Mouse (Mus musculus) heart, embryonic 16.5 days (tissue): ENCODE measurements around the gene Bmper. TPM values are rescaled to one million over a fixed set of nuclear protein-coding genes. Genes with fewer than 3 reads are reported as not detected.

ENCODE experiments used
- ATAC-seq: fragments of 200-750 bp; cut with Nextera tagmentation; replicated peaks from 2 replicates; pipeline ENCODE4 v1.8.0; 2017; ENCODE audit warnings: moderate number of reproducible peaks; ENCODE audit not compliant: insufficient read depth, low FRiP score; ENCODE audit errors: extremely low read depth
- H3K27ac ChIP-seq: fragments of 300-500 bp; sonication (generic); 2 replicates; pipeline ENCODE4 v1.5.1; 2014; ENCODE audit warnings: mild to moderate bottlenecking, low read length, control low read depth, moderate library complexity
- H3K27me3 ChIP-seq: fragments of 300-500 bp; sonication (generic); 2 replicates; pipeline ENCODE4 v1.6.1; 2014; ENCODE audit warnings: low read length, mixed read lengths; ENCODE audit not compliant: control insufficient read depth, insufficient read depth
- H3K36me3 ChIP-seq: fragments of 300-500 bp; sonication (generic); 2 replicates; pipeline ENCODE4 v1.6.1; 2014; ENCODE audit not compliant: control insufficient read depth, insufficient read depth
- H3K4me1 ChIP-seq: fragments of 300-500 bp; sonication (generic); 2 replicates; pipeline ENCODE4 v1.6.1; 2014; ENCODE audit warnings: low read length, mixed read lengths; ENCODE audit not compliant: control insufficient read depth, insufficient read depth
- H3K4me2 ChIP-seq: fragments of 300-500 bp; sonication (generic); 2 replicates; pipeline ENCODE4 v1.6.1; 2014; ENCODE audit warnings: low read depth, mild to moderate bottlenecking, control low read depth, low read length
- H3K4me3 ChIP-seq: fragments of 300-500 bp; sonication (generic); 2 replicates; pipeline ENCODE4 v1.5.1; 2014; ENCODE audit warnings: mild to moderate bottlenecking, control low read depth, low read length
- H3K9ac ChIP-seq: fragments of 300-500 bp; sonication (generic); 2 replicates; pipeline ENCODE4 v1.6.1; 2014; ENCODE audit warnings: low read length, control low read depth
- H3K9me3 ChIP-seq: fragments of 300-500 bp; sonication (generic); replicated peaks from 2 replicates; pipeline ENCODE4 v1.6.1; 2016; ENCODE audit warnings: low read length; ENCODE audit not compliant: control insufficient read depth
- WGBS: fragments of 180-500 bp; shearing (Covaris S2); extraction: QIAGEN DNeasy Blood & Tissue Kit; methylation state at CpG from one replicate; pipeline ENCODE4 v1.1.7; 2014; 5-methylcytosine and 5-hydroxymethylcytosine counted together
- polyA plus RNA-seq: library from polyadenylated mRNA; unstranded; fragments of >200 nt; fragmentation: Nextera tagmentation; extraction: Ambion mirVana; gene quantifications from 2 replicates; pipeline ENCODE4 v1.2.1, GENCODE M21; 2015

Gene Bmper
- polyA plus RNA-seq, 1 experiment from 2014 or later = 6.0 TPM

DNA sequence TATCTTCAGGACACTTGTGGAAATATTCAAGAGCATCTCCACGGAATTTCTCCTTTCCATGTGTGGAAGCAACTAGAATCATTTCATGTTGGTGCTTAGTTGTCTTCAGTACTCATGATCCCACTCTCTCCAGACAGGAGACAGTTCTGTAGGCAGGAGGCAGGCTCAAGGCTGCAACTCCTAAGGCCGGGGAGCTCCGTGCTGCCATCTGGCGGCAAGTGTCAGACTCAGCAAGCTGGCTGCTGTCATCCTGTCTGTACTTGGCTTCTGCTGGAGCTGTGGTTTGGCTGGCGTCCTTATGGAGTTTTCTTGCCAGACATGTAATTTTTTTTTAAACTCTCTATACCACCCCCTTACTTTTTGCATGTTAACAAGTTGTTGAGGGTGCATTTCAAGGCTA is 27.1 kb downstream of the Bmper start:
- Histone ChIP-seq H3K4me1 (peaks cover 8% of the 10 kb centered on the region), H3K4me2 (no peak overlapping the region), H3K27me3 (no peaks in the 10 kb centered on the region), H3K36me3 (no peaks in the 10 kb centered on the region), H3K27ac (no peak overlapping the region), H3K9ac (no peak overlapping the region), H3K4me3 (no peak overlapping the region), H3K9me3 (no peaks in the 10 kb centered on the region)
- ATAC-seq = peak; percentile 30
- WGBS = 10% methylated on average over 5 of the region's 5 CpGs

DNA sequence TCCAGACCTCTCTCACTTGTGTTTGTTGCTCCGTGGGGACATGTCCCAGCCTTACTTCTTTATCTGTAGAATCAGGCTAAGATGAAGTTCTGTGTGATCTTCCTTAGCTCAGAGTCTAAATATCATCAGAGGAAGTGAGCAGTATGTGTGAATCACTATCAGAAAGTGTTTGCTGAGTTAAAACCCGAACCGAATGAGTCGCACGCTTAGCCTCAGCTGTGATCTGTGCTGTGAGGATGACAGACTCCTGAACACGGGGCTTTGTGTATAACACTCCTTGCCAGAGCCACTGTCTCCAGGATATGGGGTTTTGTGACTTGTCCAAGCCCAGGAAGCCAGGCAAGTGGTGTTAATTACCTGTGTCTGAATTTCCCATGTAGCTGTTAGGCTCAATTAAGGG is 28.1 kb downstream of the Bmper start:
- WGBS = 75% methylated on average over 6 of the region's 6 CpGs
- no peak for ATAC-seq
- Histone ChIP-seq H3K9ac (no peak overlapping the region), H3K9me3 (no peaks in the 10 kb centered on the region), H3K4me2 (no peak overlapping the region), H3K27me3 (no peaks in the 10 kb centered on the region), H3K27ac (no peak overlapping the region), H3K4me1 (peaks cover 8% of the 10 kb centered on the region), H3K36me3 (no peaks in the 10 kb centered on the region), H3K4me3 (no peak overlapping the region)

DNA sequence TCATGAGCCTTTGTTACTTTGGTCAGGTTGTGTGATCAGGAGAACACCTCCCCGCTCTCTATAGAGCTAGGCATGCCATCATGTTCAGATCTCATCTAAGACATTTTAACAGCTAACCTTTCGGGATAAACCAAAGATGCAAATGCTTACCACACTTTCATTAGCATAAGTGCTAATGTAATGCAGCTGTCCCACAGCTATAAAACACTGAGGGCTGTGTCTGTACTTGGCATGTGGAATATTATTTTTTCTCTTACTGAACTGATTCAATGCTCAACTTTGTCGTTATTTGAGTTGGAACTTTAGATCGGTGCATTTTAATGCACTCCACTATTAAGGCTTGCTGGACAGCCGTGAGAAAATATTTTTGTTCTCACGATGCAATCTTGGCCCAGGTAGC is 30.7 kb downstream of the Bmper start:
- Histone ChIP-seq H3K4me1 (peaks cover 8% of the 10 kb centered on the region), H3K27me3 (no peaks in the 10 kb centered on the region), H3K9ac (no peak overlapping the region), H3K9me3 (no peaks in the 10 kb centered on the region), H3K4me2 (no peak overlapping the region), H3K4me3 (no peak overlapping the region), H3K27ac (no peak overlapping the region), H3K36me3 (no peaks in the 10 kb centered on the region)
- WGBS = 74% methylated on average over 6 of the region's 6 CpGs
- no peak for ATAC-seq

DNA sequence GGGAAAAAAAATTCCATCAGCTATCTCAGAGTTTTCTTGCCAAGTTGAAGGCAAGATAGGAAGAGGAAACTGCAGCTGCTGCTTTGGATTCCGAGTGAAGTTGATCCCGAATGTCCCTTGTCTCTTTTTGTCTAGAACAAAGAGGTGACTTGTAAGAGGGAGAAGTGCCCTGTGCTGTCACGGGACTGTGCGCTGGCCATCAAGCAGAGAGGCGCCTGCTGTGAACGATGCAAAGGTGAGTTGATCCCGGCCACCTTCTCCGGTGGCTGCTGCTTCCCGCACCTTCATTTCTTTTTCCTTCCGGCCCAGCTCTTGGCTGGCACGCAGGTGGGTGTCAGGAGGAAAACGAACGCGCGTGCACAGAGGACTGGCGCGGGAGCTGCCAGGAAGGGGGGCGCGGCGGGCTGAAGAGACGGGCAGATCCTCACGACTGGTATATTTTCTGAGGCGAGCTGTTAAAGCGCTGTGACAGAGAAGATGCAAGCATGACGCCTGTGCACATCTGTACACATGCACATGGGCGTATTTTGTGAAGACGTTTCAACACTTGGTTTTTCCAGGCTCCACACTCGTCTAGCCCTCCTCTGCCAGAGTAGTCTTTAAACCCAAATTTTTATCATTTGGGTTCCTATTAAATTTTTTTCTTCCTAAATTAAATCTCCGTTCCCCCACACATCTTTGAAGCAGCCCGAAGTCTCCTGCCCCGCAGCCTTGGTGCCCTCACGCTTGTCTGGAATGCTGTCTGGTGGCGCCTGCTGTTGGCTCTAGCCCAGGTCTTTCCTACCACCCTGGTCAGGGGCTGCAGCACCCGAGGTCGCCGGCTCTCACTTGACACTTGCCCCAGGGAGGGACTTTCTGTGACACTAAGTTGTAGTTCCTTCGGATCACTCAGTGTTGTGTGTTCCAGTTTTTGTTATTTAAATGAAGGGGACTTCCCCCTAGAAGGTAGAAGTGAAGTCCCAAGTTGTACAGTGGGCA is 31.6 kb downstream of the Bmper start:
- H3K36me3 ChIP-seq = no peaks in the 10 kb centered on the region
- ATAC-seq = no peak
- peak overlapping the region; percentile 31; the same call in 1 of the 2 replicates for H3K9ac ChIP-seq
- peak overlapping the region; percentile 65 for H3K4me2 ChIP-seq
- H3K9me3 ChIP-seq = no peaks in the 10 kb centered on the region; the same call in 1 of the 2 replicates
- no peaks in the 10 kb centered on the region for H3K27me3 ChIP-seq
- H3K27ac ChIP-seq = no peak overlapping the region
- WGBS = 44% methylated on average over 37 of the region's 37 CpGs
- H3K4me3 ChIP-seq = peak overlapping the region; percentile 39
- peaks cover 8% of the 10 kb centered on the region for H3K4me1 ChIP-seq

DNA sequence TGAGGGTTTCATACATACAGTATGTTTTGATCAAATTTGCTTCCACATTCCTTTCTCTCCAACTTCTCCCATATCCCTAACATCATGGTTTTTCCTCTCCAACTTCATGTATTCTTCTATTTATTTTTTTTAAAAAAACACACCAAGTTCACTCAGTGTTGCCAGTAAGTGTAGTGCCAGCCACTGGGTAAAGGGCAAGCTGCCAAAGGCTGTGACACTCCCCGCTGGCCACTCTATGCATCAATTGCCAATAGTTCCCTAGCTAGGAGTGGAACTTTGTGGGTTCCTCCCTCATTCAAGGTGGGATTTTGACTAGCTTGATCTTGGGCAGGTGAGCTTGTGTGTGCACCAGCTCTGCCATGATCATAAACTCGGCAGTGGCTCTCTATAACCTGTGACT is 33.0 kb downstream of the Bmper start:
- H3K27me3 ChIP-seq = no peaks in the 10 kb centered on the region
- no peak overlapping the region for H3K4me2 ChIP-seq
- H3K4me3 ChIP-seq = no peak overlapping the region
- no peak for ATAC-seq
- H3K9me3 ChIP-seq = no peaks in the 10 kb centered on the region; the same call in 1 of the 2 replicates
- H3K36me3 ChIP-seq = no peaks in the 10 kb centered on the region
- 85% methylated on average over 2 of the region's 2 CpGs for WGBS
- H3K4me1 ChIP-seq = peaks cover 8% of the 10 kb centered on the region
- no peak overlapping the region for H3K27ac ChIP-seq
- no peak overlapping the region for H3K9ac ChIP-seq

DNA sequence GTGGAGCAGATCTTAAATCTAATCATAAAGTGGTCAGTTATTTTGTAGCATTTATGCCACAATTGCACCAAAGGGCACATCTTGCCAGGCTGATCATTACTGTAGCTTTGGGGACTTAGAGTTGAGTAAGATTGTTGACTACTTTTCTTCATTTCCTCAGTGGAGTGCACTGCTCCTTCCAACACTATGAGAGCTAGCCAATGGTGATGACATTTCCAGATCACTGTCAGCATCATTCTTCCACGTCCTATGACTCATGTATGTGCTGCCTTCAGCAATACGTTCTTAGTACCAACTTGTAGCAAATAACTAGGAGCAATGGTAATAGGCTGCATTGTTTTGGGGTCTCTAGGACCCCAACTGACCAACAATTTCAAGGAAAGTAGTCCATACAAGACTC is 33.7 kb downstream of the Bmper start:
- Histone ChIP-seq H3K36me3 (no peaks in the 10 kb centered on the region), H3K27me3 (no peaks in the 10 kb centered on the region), H3K4me3 (no peak overlapping the region), H3K4me1 (peaks cover 8% of the 10 kb centered on the region), H3K27ac (no peak overlapping the region), H3K9me3 (no peaks in the 10 kb centered on the region; the same call in 1 of the 2 replicates), H3K9ac (no peak overlapping the region), H3K4me2 (no peak overlapping the region)
- WGBS = 70% methylated on average over 2 of the region's 2 CpGs
- ATAC-seq = no peak

DNA sequence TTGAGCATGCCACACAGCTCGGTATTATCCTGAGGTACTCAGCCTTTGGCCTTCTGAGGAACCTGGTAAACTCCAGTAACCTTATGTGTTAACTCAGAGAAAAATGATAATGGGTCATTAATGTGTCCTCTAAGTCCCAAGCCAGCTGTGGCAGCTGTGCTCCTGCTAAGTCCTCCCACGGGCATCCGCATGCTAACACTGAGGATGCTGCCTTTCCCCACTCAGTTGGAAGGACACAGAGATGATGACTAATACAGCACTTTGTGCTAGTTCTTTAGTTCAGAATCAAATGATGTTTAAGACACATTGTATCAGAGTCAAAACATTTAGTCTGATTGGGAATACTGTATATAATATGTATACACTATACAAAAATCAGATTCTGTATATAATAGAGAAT is 39.0 kb downstream of the Bmper start:
- no peaks in the 10 kb centered on the region for H3K36me3 ChIP-seq
- H3K4me2 ChIP-seq = no peak overlapping the region
- H3K27me3 ChIP-seq = no peaks in the 10 kb centered on the region
- H3K27ac ChIP-seq = no peak overlapping the region
- 81% methylated on average over 3 of the region's 3 CpGs for WGBS
- no peak overlapping the region for H3K4me3 ChIP-seq
- no peak overlapping the region for H3K9ac ChIP-seq
- H3K9me3 ChIP-seq = no peaks in the 10 kb centered on the region; the same call in 1 of the 2 replicates
- no peak for ATAC-seq
- no peaks in the 10 kb centered on the region for H3K4me1 ChIP-seq

DNA sequence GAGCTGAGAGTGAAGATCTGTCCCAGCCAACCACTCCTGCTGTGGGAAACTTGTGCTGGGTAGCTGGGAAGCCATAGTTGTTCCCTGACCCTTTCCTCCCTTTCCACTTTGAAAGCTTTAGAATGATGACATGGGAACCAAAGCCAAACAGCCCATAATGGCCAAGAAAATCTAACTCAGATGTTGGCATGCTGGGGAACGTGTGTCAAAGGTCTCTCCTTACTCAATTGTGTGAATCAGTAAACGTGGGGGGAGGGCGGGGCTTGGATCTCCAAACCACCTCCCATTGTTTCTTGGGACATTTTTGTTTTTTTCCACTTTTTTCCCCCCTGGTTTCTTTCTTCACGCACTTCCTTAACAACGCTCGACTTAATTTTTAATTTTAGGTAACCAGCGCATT is 40.0 kb downstream of the Bmper start:
- Histone ChIP-seq H3K36me3 (no peaks in the 10 kb centered on the region), H3K27ac (no peak overlapping the region), H3K4me3 (no peak overlapping the region), H3K4me2 (no peak overlapping the region), H3K27me3 (no peaks in the 10 kb centered on the region), H3K9me3 (no peaks in the 10 kb centered on the region; the same call in 1 of the 2 replicates), H3K9ac (no peak overlapping the region), H3K4me1 (no peaks in the 10 kb centered on the region)
- ATAC-seq = no peak
- 87% methylated on average over 7 of the region's 7 CpGs for WGBS

DNA sequence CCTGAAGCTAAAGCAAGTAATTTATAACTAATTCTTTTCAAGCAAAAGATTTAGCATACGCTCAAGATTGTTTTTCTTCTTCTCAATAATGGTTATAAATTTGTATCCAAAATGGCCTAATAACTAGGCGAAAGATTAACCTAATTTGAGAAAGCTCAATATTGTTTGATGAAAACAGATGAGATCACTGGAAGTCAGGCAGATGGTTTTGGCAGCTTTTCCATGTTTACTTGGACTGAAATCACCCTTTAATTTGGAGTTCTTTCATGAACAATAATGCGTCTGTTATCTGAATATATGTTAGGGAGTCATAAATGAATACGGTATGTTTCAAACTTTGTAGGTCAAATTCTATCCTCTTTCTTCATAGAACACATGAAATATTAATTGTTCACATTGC is 41.6 kb downstream of the Bmper start:
- Histone ChIP-seq H3K9ac (no peak overlapping the region), H3K4me2 (no peak overlapping the region), H3K4me3 (no peak overlapping the region), H3K36me3 (no peaks in the 10 kb centered on the region), H3K27ac (no peak overlapping the region), H3K9me3 (no peaks in the 10 kb centered on the region; the same call in 1 of the 2 replicates), H3K27me3 (no peaks in the 10 kb centered on the region), H3K4me1 (peaks cover 7% of the 10 kb centered on the region)
- 86% methylated on average over 4 of the region's 4 CpGs for WGBS
- ATAC-seq = no peak
